In the genomic region with DNA sequence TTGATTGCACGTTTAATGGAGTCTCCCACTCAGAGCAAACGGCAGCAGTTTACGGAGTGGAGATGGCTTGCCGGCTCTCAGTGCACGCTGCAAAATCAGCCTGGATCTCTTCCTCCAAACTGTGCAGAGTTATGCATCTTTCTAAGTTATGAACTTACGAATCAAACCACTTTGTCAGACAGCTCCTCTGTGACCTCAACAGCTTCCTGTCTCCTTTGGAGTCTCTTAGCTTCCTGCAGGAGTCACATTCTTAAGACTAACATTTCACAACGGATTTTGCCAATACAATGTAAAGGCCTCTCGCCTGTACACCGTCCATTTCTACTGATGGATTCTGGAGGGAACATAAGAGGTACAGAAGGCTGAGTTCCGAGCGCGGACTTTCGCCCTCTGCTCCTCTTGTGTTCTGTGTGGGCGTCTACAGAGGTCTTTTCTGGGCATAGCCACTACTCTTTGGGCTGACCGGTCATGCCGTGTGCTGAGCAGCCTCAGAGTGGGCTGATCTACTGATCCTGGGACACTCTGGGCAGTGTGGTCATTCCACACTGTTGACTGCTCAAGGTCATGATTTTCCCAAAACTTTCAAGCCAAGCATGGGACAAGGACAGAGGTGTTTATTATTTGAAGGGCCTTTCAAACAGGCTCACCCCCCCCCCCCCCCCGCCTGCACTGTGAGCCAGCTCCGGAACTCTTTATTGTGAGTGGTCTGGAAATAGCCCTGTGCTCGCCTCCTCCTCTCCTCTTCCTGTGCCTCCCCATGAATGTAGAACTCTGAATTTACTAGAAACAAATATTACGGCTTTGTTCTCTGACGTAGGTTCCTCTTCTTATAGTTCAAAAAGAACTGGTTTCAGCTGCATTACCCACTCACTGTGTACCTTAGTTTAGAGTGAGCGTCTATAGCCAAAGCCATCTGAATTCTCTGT, we compare ENCODE assay signal across 8 mouse cellular contexts.
DNase-seq lines count a peak whose midpoint lies in the region; ATAC-seq lines count a peak whose summit lies in the region.

No protein-coding gene starts in this region.

- H3K4me3 ChIP-seq in embryonic facial prominence, embryonic 12.5 days = no peak overlapping the region
- H3K4me3 ChIP-seq in hindbrain, embryonic 14.5 days (replicated peaks; ENCODE audit: low read length) = no peak overlapping the region
- no peak overlapping the region for H3K4me3 ChIP-seq in midbrain, embryonic 13.5 days (replicated peaks)

- H3K4me1 ChIP-seq in embryonic facial prominence, embryonic 12.5 days = peaks cover 80% of the 10 kb centered on the region
- H3K4me1 ChIP-seq in hindbrain, embryonic 14.5 days (replicated peaks; ENCODE audit: control insufficient read depth, insufficient read depth, low read length) = peaks cover 41% of the 10 kb centered on the region
- H3K4me1 ChIP-seq in midbrain, embryonic 13.5 days (replicated peaks) = peaks cover 46% of the 10 kb centered on the region

- intact Hi-C loops in left cerebral cortex, postnatal 36 days (cut with DNase I) = no loop called here

- H3K36me3 ChIP-seq in embryonic facial prominence, embryonic 12.5 days = 0 out of 2 replicates have a peak, but pooled peaks cover 4% of the 10 kb centered on the region
- peaks cover 20% of the 10 kb centered on the region for H3K36me3 ChIP-seq in hindbrain, embryonic 14.5 days (replicated peaks; ENCODE audit: control insufficient read depth, insufficient read depth)
- H3K36me3 ChIP-seq in midbrain, embryonic 13.5 days = peaks cover 23% of the 10 kb centered on the region

- H3K27me3 ChIP-seq in embryonic facial prominence, embryonic 12.5 days = no peaks in the 10 kb centered on the region
- H3K27me3 ChIP-seq in hindbrain, embryonic 14.5 days (ENCODE audit: control insufficient read depth, insufficient read depth, low read length) = no peaks in the 10 kb centered on the region
- no peaks in the 10 kb centered on the region for H3K27me3 ChIP-seq in midbrain, embryonic 13.5 days

- no peak overlapping the region for H3K4me2 ChIP-seq in embryonic facial prominence, embryonic 12.5 days (replicated peaks)
- no peak overlapping the region for H3K4me2 ChIP-seq in hindbrain, embryonic 14.5 days (replicated peaks)
- H3K4me2 ChIP-seq in midbrain, embryonic 13.5 days (replicated peaks) = no peak overlapping the region

- 73% methylated on average over 22 of the region's 22 CpGs for WGBS in embryonic facial prominence, embryonic 12.5 days
- 81% methylated on average over 22 of the region's 22 CpGs for WGBS in hindbrain, embryonic 14.5 days
- 86% methylated on average over 22 of the region's 22 CpGs for WGBS in midbrain, embryonic 13.5 days

- ATAC-seq in embryonic facial prominence, embryonic 12.5 days (ENCODE audit: insufficient number of reproducible peaks, insufficient read depth, low FRiP score, low TSS enrichment) = no peak
- ATAC-seq in hindbrain, embryonic 14.5 days (ENCODE audit: low FRiP score) = no peak
- ATAC-seq in midbrain, embryonic 13.5 days = 0 out of 2 replicates have a peak, but pooled peaks have one; percentile 5

- no peak overlapping the region for H3K9ac ChIP-seq in embryonic facial prominence, embryonic 12.5 days
- H3K9ac ChIP-seq in hindbrain, embryonic 14.5 days = no peak overlapping the region
- H3K9ac ChIP-seq in midbrain, embryonic 13.5 days (replicated peaks) = no peak overlapping the region

- DNase-seq in kidney, adult 9 months = peak; percentile 44
- no peak for DNase-seq in kidney, postnatal 4 days
- DNase-seq in hindbrain, embryonic 14.5 days (ENCODE audit: low spot score) = no peak
- DNase-seq in layer of hippocampus, adult 9-11 months = no peak
- DNase-seq in left cerebral cortex, postnatal 36 days (ENCODE audit: low spot score in 2 of 2) = no peak
- DNase-seq in right cerebral cortex, postnatal 36 days (ENCODE audit: low spot score in 2 of 2) = no peak

- H3K27ac ChIP-seq in embryonic facial prominence, embryonic 12.5 days = peak overlapping the region; percentile 89
- H3K27ac ChIP-seq in hindbrain, embryonic 14.5 days = peak overlapping the region; percentile 79
- peak overlapping the region; percentile 83 for H3K27ac ChIP-seq in midbrain, embryonic 13.5 days

- no peaks in the 10 kb centered on the region for H3K9me3 ChIP-seq in embryonic facial prominence, embryonic 12.5 days
- no peaks in the 10 kb centered on the region for H3K9me3 ChIP-seq in hindbrain, embryonic 14.5 days (ENCODE audit: control insufficient read depth, low read length)
- H3K9me3 ChIP-seq in midbrain, embryonic 13.5 days = no peaks in the 10 kb centered on the region
